Mouse (Mus musculus) heart, embryonic 15.5 days (tissue): ENCODE results near the gene March2. TPM values are rescaled to one million over a fixed set of nuclear protein-coding genes. Genes with fewer than 3 reads are reported as not detected.
"Not testable (repeated sequence)": the region's sequence is repeated elsewhere in the genome, so short reads cannot be mapped to it uniquely, and the experiment has no call there.

Source experiments
- ATAC-seq: fragments of 200-750 bp; cut with Nextera tagmentation; replicated peaks from 2 replicates; pipeline ENCODE4 v1.8.0; 2017; ENCODE audit warnings: low read depth, moderate TSS enrichment; ENCODE audit not compliant: insufficient number of reproducible peaks, insufficient read depth, low FRiP score
- H3K27ac ChIP-seq: fragments of 300-500 bp; sonication (generic); 2 replicates; pipeline ENCODE4 v1.5.1; 2015; ENCODE audit warnings: mild to moderate bottlenecking, inconsistent platforms
- H3K27me3 ChIP-seq: fragments of 300-500 bp; sonication (generic); 2 replicates; pipeline ENCODE4 v1.6.1; 2015; ENCODE audit warnings: inconsistent platforms
- H3K36me3 ChIP-seq: fragments of 300-500 bp; sonication (generic); 2 replicates; pipeline ENCODE4 v1.6.1; 2015; ENCODE audit warnings: mild to moderate bottlenecking, inconsistent platforms
- H3K4me1 ChIP-seq: fragments of 300-500 bp; sonication (generic); replicated peaks from 2 replicates; pipeline ENCODE4 v1.6.1; 2015; ENCODE audit warnings: inconsistent platforms
- H3K4me2 ChIP-seq: fragments of 300-500 bp; sonication (generic); 2 replicates; pipeline ENCODE4 v1.6.1; 2015; ENCODE audit warnings: inconsistent platforms, mild to moderate bottlenecking, moderate library complexity
- H3K4me3 ChIP-seq: fragments of 300-500 bp; sonication (generic); 2 replicates; pipeline ENCODE4 v1.5.1; 2015; ENCODE audit warnings: mild to moderate bottlenecking, inconsistent platforms
- H3K9ac ChIP-seq: fragments of 300-500 bp; sonication (generic); 2 replicates; pipeline ENCODE4 v1.6.1; 2015; ENCODE audit warnings: mild to moderate bottlenecking, inconsistent platforms
- H3K9me3 ChIP-seq: fragments of 300-500 bp; sonication (generic); replicated peaks from 2 replicates; pipeline ENCODE4 v1.6.1; 2016; ENCODE audit warnings: inconsistent platforms
- WGBS: fragments of 180-500 bp; shearing (Covaris S2); methylation state at CpG from one replicate; pipeline ENCODE4 v1.1.7; 2015; ENCODE audit warnings: mixed read lengths; 5-methylcytosine and 5-hydroxymethylcytosine counted together
- polyA plus RNA-seq: library from polyadenylated mRNA; unstranded; fragments of >200 nt; fragmentation: Nextera tagmentation; extraction: Ambion mirVana; gene quantifications from 2 replicates; pipeline ENCODE4 v1.2.1, GENCODE M21; 2015

March2 gene
- polyA plus RNA-seq, 1 experiment from 2014 or later: 98.6 TPM

GRCm38 (mm10) chr17:33749451-33749850 lies 31.0 kb upstream of the March2 start:
- H3K27ac ChIP-seq: no peak overlapping the region
- peaks cover 19% of the 10 kb centered on the region for H3K36me3 ChIP-seq
- ATAC-seq: no peak

DNA sequence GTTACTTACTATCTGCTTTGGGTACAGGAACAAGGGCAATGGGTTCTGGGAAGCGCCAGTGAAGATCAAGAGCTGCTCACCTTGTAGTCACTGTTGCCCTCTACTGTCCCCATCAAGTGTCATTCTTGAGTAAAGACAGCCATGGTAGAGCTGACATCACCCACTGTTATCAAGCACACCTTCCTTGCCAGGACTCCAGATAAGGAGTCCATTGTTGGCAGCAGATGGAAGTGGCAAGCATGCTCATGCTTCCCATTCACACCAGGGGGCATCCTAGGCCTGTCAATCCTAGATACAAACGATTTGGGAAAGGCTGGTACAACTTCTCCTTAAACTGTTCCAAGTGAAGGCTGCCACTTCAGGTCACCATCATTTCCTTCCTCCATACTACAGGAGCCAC lies 27.5 kb upstream of the March2 start:
- 57% methylated on average over 2 of the region's 2 CpGs for WGBS
- H3K27ac ChIP-seq: peak overlapping the region; percentile 46; the same call in 1 of the 2 replicates

More at GRCm38 (mm10) chr17:33749451-33749850, 31.0 kb upstream of the March2 start:
- Histone ChIP-seq H3K9ac (no peak overlapping the region), H3K4me3 (no peak overlapping the region), H3K4me2 (no peak overlapping the region), H3K4me1 (peaks cover 29% of the 10 kb centered on the region), H3K9me3 (no peaks in the 10 kb centered on the region), H3K27me3 (no peaks in the 10 kb centered on the region)
- WGBS: 94% methylated on average over 5 of the region's 5 CpGs

DNA sequence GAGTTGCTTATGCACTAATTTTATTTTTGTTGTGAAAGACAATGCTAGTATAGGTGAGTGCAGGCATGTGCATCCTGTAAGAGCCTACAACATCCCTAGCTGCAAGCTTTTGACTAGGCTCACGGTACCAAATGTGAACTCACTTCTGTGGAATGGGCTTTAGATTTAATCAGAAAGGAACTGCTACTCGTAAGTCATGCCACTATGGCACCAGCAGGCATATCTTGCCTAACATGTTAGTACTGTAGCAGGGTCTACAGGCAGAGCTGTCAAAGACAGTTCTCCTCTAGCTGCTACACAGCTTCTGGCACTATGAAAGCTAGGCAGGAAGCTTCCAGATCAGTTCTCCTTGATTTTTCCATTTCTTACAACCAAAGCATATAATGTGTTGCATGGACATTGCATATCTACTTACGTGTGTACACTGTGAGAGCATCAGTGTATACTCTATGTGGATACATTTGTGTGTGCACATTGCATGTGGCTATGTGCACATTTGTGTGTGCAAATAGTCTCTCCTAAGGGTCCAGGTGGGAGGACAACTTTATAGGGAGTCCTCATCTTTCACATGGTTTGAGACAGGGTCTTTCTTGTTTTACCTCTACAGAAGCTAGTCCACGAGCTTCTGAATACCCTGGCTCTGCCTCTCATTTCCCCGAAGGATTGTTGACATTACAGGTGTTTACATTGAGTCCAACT lies 26.4 kb upstream of the March2 start:
- no peak for ATAC-seq

More for the DNA sequence above, 27.5 kb upstream of the March2 start:
- H3K9ac ChIP-seq: no peak overlapping the region
- H3K27me3 ChIP-seq: no peaks in the 10 kb centered on the region
- H3K4me3 ChIP-seq: no peak overlapping the region
- H3K36me3 ChIP-seq: peaks cover 19% of the 10 kb centered on the region
- H3K9me3 ChIP-seq: no peaks in the 10 kb centered on the region
- H3K4me1 ChIP-seq: peaks cover 13% of the 10 kb centered on the region; the same call in 1 of the 2 replicates
- no peak overlapping the region for H3K4me2 ChIP-seq
- peak; percentile 71 for ATAC-seq

DNA sequence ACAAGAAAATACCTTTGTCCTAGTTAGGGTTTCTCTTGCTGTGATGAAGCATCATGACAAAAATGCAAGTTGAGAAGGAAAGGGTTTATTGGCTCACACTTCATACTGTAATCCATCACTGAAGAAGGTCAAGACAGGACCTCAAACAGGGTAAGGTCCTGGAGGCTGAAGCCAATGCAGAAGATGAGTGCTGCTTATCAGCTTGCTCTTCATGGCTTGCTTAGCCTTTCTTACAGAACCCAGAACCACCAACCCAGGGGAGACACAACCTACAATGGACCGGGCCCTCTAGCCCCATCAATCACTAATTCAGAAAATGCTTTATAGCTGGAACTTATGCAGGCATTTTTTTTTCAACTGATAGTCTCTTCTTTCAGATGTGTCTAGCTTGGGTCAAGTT lies 23.9 kb upstream of the March2 start:
- no peak for ATAC-seq
- WGBS: 91% methylated on average over 1 of the region's 1 CpGs
- H3K4me1 ChIP-seq: peaks cover 9% of the 10 kb centered on the region; the same call in 1 of the 2 replicates

More for the DNA sequence above, 26.4 kb upstream of the March2 start:
- no peak overlapping the region for H3K4me3 ChIP-seq
- WGBS: 83% methylated on average over 5 of the region's 5 CpGs
- H3K36me3 ChIP-seq: peaks cover 19% of the 10 kb centered on the region
- no peak overlapping the region for H3K9ac ChIP-seq
- no peak overlapping the region for H3K27ac ChIP-seq
- no peaks in the 10 kb centered on the region for H3K9me3 ChIP-seq
- H3K27me3 ChIP-seq: no peaks in the 10 kb centered on the region
- peaks cover 9% of the 10 kb centered on the region; the same call in 1 of the 2 replicates for H3K4me1 ChIP-seq
- H3K4me2 ChIP-seq: no peak overlapping the region

DNA sequence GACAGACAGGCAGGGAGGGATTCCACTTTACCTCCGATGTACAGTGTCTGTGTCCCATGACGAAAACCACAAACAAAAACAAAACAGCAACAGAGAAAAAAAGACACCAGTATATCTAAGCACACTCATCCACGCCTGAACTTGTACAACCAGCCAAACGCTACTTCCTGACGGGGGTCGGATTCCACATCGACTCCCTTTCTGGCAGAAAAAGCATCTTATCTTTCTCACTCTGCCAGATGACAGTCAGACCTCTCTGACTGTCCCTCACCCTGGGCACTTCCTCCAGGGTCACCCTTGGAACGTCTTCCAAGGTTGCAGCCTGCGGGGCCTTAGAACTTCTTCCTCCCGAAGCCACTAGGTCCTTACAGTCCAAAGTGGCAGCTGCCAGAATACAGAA lies 15.1 kb upstream of the March2 start:
- H3K4me3 ChIP-seq, H3K9ac ChIP-seq, H3K27me3 ChIP-seq, H3K36me3 ChIP-seq, H3K4me1 ChIP-seq, H3K9me3 ChIP-seq, H3K27ac ChIP-seq, H3K4me2 ChIP-seq, ATAC-seq: not testable (repeated sequence)
- 42% methylated on average over 10 of the region's 10 CpGs for WGBS

More for the DNA sequence above, 23.9 kb upstream of the March2 start:
- Histone ChIP-seq H3K9ac (no peak overlapping the region), H3K36me3 (no peaks in the 10 kb centered on the region), H3K27me3 (no peaks in the 10 kb centered on the region), H3K4me2 (no peak overlapping the region), H3K9me3 (no peaks in the 10 kb centered on the region), H3K4me3 (no peak overlapping the region), H3K27ac (no peak overlapping the region)

- not testable (repeated sequence) for H3K4me2 ChIP-seq, H3K36me3 ChIP-seq, H3K4me3 ChIP-seq, H3K9me3 ChIP-seq, H3K27me3 ChIP-seq, H3K9ac ChIP-seq, H3K27ac ChIP-seq, ATAC-seq, H3K4me1 ChIP-seq
- 43% methylated on average over 9 of the region's 9 CpGs for WGBS
Measured at GRCm38 (mm10) chr17:33732556-33733083, 14.2 kb upstream of the March2 start.

- WGBS: 51% methylated on average over 2 of the region's 2 CpGs
- H3K4me1 ChIP-seq: no peaks in the 10 kb centered on the region
- no peak for ATAC-seq
- no peak overlapping the region for H3K4me3 ChIP-seq
- H3K27me3 ChIP-seq: no peaks in the 10 kb centered on the region
- H3K27ac ChIP-seq: no peak overlapping the region
- H3K36me3 ChIP-seq: no peaks in the 10 kb centered on the region
- no peaks in the 10 kb centered on the region for H3K9me3 ChIP-seq
- H3K9ac ChIP-seq: no peak overlapping the region
- no peak overlapping the region for H3K4me2 ChIP-seq
Measured at GRCm38 (mm10) chr17:33729215-33729614, 10.7 kb upstream of the March2 start.

DNA sequence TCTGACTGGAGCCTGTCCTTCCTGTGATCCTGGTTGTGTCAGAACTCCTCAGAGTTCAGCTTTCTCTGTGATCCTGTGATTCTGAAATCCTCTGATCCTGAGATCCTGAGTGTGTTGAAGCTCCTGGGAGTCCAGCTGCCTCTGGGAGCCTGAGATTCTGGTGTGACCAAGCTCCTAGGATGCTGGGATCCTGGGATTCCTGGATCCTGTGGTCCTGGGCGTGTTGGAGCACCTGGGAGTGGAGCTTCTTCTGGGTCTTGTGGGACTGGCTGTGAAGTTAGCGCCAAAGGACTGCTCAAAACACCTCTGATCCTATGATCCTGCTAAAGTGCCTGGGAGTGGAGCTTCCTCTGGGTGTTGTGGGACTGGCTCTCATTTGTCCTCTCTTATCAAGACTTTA lies 9.9 kb upstream of the March2 start:
- Histone ChIP-seq H3K4me2 (no peak overlapping the region), H3K4me3 (no peak overlapping the region), H3K4me1 (no peaks in the 10 kb centered on the region), H3K27ac (no peak overlapping the region), H3K9ac (no peak overlapping the region), H3K36me3 (no peaks in the 10 kb centered on the region), H3K27me3 (no peaks in the 10 kb centered on the region), H3K9me3 (no peaks in the 10 kb centered on the region)
- 76% methylated on average over 2 of the region's 2 CpGs for whole genome bisulfite sequencing
- ATAC-seq: no peak

DNA sequence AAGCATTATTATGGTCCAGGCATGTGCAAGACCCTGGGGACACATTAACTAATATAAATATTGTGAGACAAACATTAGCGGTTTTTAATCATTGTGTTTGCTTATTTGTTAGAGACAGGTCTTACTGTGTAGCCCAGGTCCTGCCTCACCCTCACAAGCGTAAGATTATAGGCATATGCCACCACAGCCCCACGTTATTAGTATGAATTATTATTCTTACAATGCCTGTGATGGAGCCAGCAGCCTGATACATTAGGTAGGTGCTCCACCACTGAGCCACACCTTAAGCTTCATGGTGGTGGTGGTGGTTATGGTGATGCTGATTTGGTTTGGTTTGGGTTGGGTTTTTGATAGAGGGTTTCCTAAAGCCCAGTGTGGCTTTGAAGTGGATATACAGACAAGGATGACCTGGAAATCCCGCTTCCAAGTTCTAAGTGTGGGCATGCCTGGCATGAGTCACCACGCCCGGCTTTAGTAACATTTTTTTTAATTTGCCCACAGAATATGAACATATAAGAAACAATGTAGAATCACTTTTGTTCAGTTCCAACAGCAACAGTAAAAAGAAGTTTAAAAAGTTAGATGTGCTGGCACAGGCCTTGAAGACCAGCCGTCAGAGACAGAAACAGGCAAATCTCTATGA lies 1.4 kb upstream of the March2 start:
- WGBS: 90% methylated on average over 7 of the region's 7 CpGs

DNA sequence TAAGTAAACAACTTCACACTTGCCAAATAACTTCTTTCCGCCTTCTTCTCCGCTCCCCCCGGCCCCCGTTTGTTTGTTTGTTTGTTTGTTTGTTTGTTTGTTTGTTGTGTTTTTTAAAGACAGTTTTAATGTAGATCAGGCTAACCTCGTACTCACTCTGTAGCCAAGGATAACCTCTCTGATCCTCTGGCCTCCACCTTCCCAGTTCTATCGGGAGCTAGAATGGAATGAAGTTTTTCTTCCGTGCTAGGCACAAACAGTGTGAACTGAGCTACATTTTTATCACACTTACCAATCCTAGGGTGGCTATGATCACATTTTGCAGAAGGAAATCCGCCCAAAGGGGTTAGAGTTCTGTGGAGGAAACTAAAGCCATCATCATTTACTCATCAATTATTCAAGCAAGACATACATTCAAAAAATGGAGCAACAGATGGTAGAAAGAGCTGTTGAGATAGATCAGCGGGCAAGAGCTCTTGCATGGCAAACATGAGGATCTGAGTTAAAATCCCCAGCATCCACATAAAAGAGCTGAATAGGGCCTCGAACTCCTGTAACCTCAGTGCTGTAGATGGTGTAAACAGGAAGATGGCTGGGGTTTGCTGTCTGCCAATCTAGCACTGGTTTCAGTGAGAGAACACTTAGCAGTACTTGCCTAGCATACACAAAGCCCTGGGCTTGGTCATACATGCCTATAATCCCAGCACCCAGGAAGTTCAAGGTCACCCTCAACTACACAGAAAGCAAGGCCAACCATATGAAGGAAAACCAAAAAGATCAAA lies 665 bp upstream of the March2 start:
- Histone ChIP-seq H3K27me3 (no peaks in the 10 kb centered on the region), H3K9ac (no peak overlapping the region), H3K4me2 (peak overlapping the region; percentile 70), H3K36me3 (no peaks in the 10 kb centered on the region), H3K9me3 (no peaks in the 10 kb centered on the region), H3K4me3 (peak overlapping the region; percentile 68), H3K27ac (no peak overlapping the region), H3K4me1 (no peaks in the 10 kb centered on the region)
- no peak for ATAC-seq
- WGBS: 46% methylated on average over 10 of the region's 10 CpGs

More for the DNA sequence above, 1.4 kb upstream of the March2 start:
- no peak for ATAC-seq
- H3K27me3 ChIP-seq: no peaks in the 10 kb centered on the region
- H3K4me3 ChIP-seq: no peak overlapping the region
- no peak overlapping the region for H3K27ac ChIP-seq
- no peaks in the 10 kb centered on the region for H3K9me3 ChIP-seq
- H3K4me2 ChIP-seq: no peak overlapping the region
- no peaks in the 10 kb centered on the region for H3K4me1 ChIP-seq
- no peak overlapping the region for H3K9ac ChIP-seq
- H3K36me3 ChIP-seq: no peaks in the 10 kb centered on the region

- ATAC-seq: no peak
- Histone ChIP-seq H3K9ac (peak overlapping the region; percentile 78), H3K27ac (no peak overlapping the region), H3K4me3 (peak overlapping the region; percentile 68), H3K4me2 (peak overlapping the region; percentile 70), H3K4me1 (peaks cover 3% of the 10 kb centered on the region; the same call in 1 of the 2 replicates), H3K27me3 (no peaks in the 10 kb centered on the region), H3K36me3 (no peaks in the 10 kb centered on the region), H3K9me3 (no peaks in the 10 kb centered on the region)
- 9% methylated on average over 8 of the region's 8 CpGs for WGBS
Measured at GRCm38 (mm10) chr17:33717982-33718381, 488 bp downstream of the March2 start.
